Mouse (Mus musculus) liver, postnatal 0 days (tissue): ENCODE measurements around the gene Zfand6. TPM values are rescaled to one million over a fixed set of nuclear protein-coding genes. Genes with fewer than 3 reads are reported as not detected.

Experiments
- ATAC-seq: fragments of 200-750 bp; cut with Nextera tagmentation; 2 replicates; pipeline ENCODE4 v1.8.0; 2017; ENCODE audit warnings: mild to moderate bottlenecking, moderate library complexity
- DNase-seq: peaks from one replicate; pipeline ENCODE4 v3.0.0-alpha.2; 2016
- H3K27ac ChIP-seq: fragments of 300-500 bp; sonication (generic); 2 replicates; pipeline ENCODE4 v1.5.1; 2014; ENCODE audit warnings: antibody characterized with exemption, moderate library complexity, mild to moderate bottlenecking, low read depth
- H3K27me3 ChIP-seq: fragments of 300-500 bp; sonication (generic); 2 replicates; pipeline ENCODE4 v1.6.1; 2014; ENCODE audit warnings: low read length, control low read depth, mixed read lengths; ENCODE audit not compliant: insufficient read depth
- H3K36me3 ChIP-seq: fragments of 300-500 bp; sonication (generic); replicated peaks from 2 replicates; pipeline ENCODE4 v1.6.1; 2014; ENCODE audit warnings: mild to moderate bottlenecking, control low read depth, low read length, moderate library complexity, mixed read lengths; ENCODE audit not compliant: insufficient read depth
- H3K4me1 ChIP-seq: fragments of 300-500 bp; sonication (generic); 2 replicates; pipeline ENCODE4 v1.6.1; 2014; ENCODE audit warnings: antibody characterized with exemption, mild to moderate bottlenecking, control low read depth; ENCODE audit not compliant: insufficient read depth
- H3K4me2 ChIP-seq: fragments of 300-500 bp; sonication (generic); 2 replicates; pipeline ENCODE4 v1.6.1; 2014; ENCODE audit warnings: low read depth, mild to moderate bottlenecking, low read length, moderate library complexity, mixed read lengths
- H3K4me3 ChIP-seq: fragments of 300-500 bp; sonication (generic); 2 replicates; pipeline ENCODE4 v1.5.1; 2014; ENCODE audit warnings: low read depth, low read length
- H3K9ac ChIP-seq: fragments of 300-500 bp; sonication (generic); replicated peaks from 2 replicates; pipeline ENCODE4 v1.6.1; 2014; ENCODE audit warnings: mild to moderate bottlenecking, moderate library complexity
- H3K9me3 ChIP-seq: fragments of 300-500 bp; sonication (generic); 2 replicates; pipeline ENCODE4 v1.6.1; 2016; ENCODE audit warnings: mild to moderate bottlenecking, control low read depth, low read length, mixed read lengths
- CTCF ChIP-seq: sonication (generic); IDR thresholded peaks from 2 replicates; pipeline ENCODE4 v1.5.1; 2016; ENCODE audit warnings: antibody characterized with exemption, low read depth
- EP300 ChIP-seq: IDR thresholded peaks from 2 replicates; pipeline ENCODE4 v1.6.1; 2016; ENCODE audit warnings: antibody characterized with exemption, low read depth, mild to moderate bottlenecking
- WGBS: fragments of 180-500 bp; shearing (Covaris S2); extraction: QIAGEN DNeasy Blood & Tissue Kit; methylation state at CpG from one replicate; pipeline ENCODE4 v1.1.7; 2014; ENCODE audit not compliant: insufficient replicate concordance; 5-methylcytosine and 5-hydroxymethylcytosine counted together
- polyA plus RNA-seq: library from polyadenylated mRNA; unstranded; fragments of >200 nt; fragmentation: Nextera tagmentation; extraction: Ambion mirVana; gene quantifications from 2 replicates; pipeline ENCODE4 v1.2.1, GENCODE M21; 2015

Gene Zfand6
- polyA plus RNA-seq, 1 experiment from 2014 or later, result 160 TPM

- H3K9me3 ChIP-seq, result no peaks in the 10 kb centered on the region
- no peak overlapping the region for H3K9ac ChIP-seq
- no peak for DNase-seq
- 84% methylated on average over 1 of the region's 1 CpGs for WGBS
- H3K4me1 ChIP-seq, result peaks cover 40% of the 10 kb centered on the region
- TF ChIP-seq CTCF, result no peak
- no peak for TF ChIP-seq EP300
- no peak for ATAC-seq
- no peak overlapping the region for H3K27ac ChIP-seq
- no peaks in the 10 kb centered on the region for H3K27me3 ChIP-seq
- H3K4me3 ChIP-seq, result no peak overlapping the region
- H3K36me3 ChIP-seq, result no peaks in the 10 kb centered on the region
- H3K4me2 ChIP-seq, result no peak overlapping the region
Observed at GRCm38 (mm10) chr7:84681558-84681957, 8.2 kb downstream of the Zfand6 start.

- H3K9me3 ChIP-seq, result no peaks in the 10 kb centered on the region
Observed at GRCm38 (mm10) chr7:84680931-84681330, 8.8 kb downstream of the Zfand6 start.

GRCm38 (mm10) chr7:84680092-84680491 lies 9.7 kb downstream of the Zfand6 start:
- Histone ChIP-seq H3K9me3 (no peaks in the 10 kb centered on the region), H3K4me3 (peak overlapping the region; percentile 35), H3K36me3 (no peaks in the 10 kb centered on the region), H3K4me2 (peak overlapping the region; percentile 54), H3K27me3 (no peaks in the 10 kb centered on the region), H3K9ac (no peak overlapping the region), H3K4me1 (peaks cover 34% of the 10 kb centered on the region), H3K27ac (peak overlapping the region; percentile 45)
- no peak for TF ChIP-seq CTCF
- no peak for TF ChIP-seq EP300
- 57% methylated on average over 2 of the region's 2 CpGs for WGBS
- DNase-seq (no peak), ATAC-seq (no peak)

More at GRCm38 (mm10) chr7:84680931-84681330, 8.8 kb downstream of the Zfand6 start:
- DNase-seq (no peak), ATAC-seq (no peak)
- Histone ChIP-seq H3K27ac (no peak overlapping the region), H3K4me3 (no peak overlapping the region), H3K9ac (no peak overlapping the region), H3K4me1 (peaks cover 35% of the 10 kb centered on the region), H3K36me3 (no peaks in the 10 kb centered on the region), H3K4me2 (no peak overlapping the region), H3K27me3 (no peaks in the 10 kb centered on the region)
- TF ChIP-seq CTCF (no peak), EP300 (no peak)

- peak; percentile 61 for DNase-seq
- Histone ChIP-seq H3K9me3 (no peaks in the 10 kb centered on the region), H3K27me3 (no peaks in the 10 kb centered on the region), H3K4me1 (peaks cover 27% of the 10 kb centered on the region), H3K4me2 (peak overlapping the region; percentile 54), H3K36me3 (no peaks in the 10 kb centered on the region), H3K27ac (peak overlapping the region; percentile 45; the same call in 1 of the 2 replicates), H3K4me3 (peak overlapping the region; percentile 35), H3K9ac (0 out of 2 replicates have a peak overlapping the region, but pooled peaks have one; percentile 23)
- WGBS, result 1% methylated on average over 4 of the region's 4 CpGs
- no peak for TF ChIP-seq EP300
- no peak for TF ChIP-seq CTCF
- peak; percentile 95 for ATAC-seq
Observed at GRCm38 (mm10) chr7:84679264-84679663, 10.5 kb downstream of the Zfand6 start.

- Histone ChIP-seq H3K36me3 (no peaks in the 10 kb centered on the region), H3K9ac (no peak overlapping the region), H3K9me3 (no peaks in the 10 kb centered on the region), H3K27ac (no peak overlapping the region), H3K4me2 (no peak overlapping the region), H3K4me3 (no peak overlapping the region), H3K27me3 (no peaks in the 10 kb centered on the region), H3K4me1 (peaks cover 12% of the 10 kb centered on the region)
- DNase-seq (no peak), ATAC-seq (no peak)
- 82% methylated on average over 1 of the region's 1 CpGs for WGBS
- TF ChIP-seq EP300, result no peak
- no peak for TF ChIP-seq CTCF
Observed at GRCm38 (mm10) chr7:84673103-84673502, 16.7 kb downstream of the Zfand6 start.

GRCm38 (mm10) chr7:84669554-84670152 lies 20.1 kb downstream of the Zfand6 start:
- Histone ChIP-seq H3K27me3 (no peaks in the 10 kb centered on the region), H3K27ac (no peak overlapping the region), H3K36me3 (no peaks in the 10 kb centered on the region), H3K4me2 (no peak overlapping the region), H3K9ac (no peak overlapping the region), H3K9me3 (no peaks in the 10 kb centered on the region), H3K4me1 (peaks cover 14% of the 10 kb centered on the region; the same call in 1 of the 2 replicates), H3K4me3 (no peak overlapping the region)
- DNase-seq, result no peak
- 78% methylated on average over 1 of the region's 1 CpGs for WGBS
- ATAC-seq, result peak; percentile 36
- TF ChIP-seq EP300 (no peak), CTCF (no peak)
